Mouse (Mus musculus): ENCODE data around the gene Atp6v1b1.
"Not testable (repeated sequence)": the region's sequence is repeated elsewhere in the genome, so short reads cannot be mapped to it uniquely, and the experiment has no call there.

Atp6v1b1 gene

GRCm38 (mm10) chr6:83775638-83776293 lies 33.0 kb downstream of the Atp6v1b1 start, which contains the start of gene Tex261:
Gene Tex261, minus strand, starts transcription at chr6:83775813.
- peak; percentile 93 for DNase-seq (ENCODE audit: low read depth, low spot score)

GRCm38 (mm10) chr6:83778306-83778705 lies 35.5 kb downstream of the Atp6v1b1 start:
- no peak for DNase-seq (ENCODE audit: low read depth, low spot score)

- DNase-seq (ENCODE audit: low read depth, low spot score) = peak; percentile 71
These were observed 36.2 kb downstream of the Atp6v1b1 start for GRCm38 (mm10) chr6:83779026-83779425.

- DNase-seq (ENCODE audit: low read depth, low spot score) = no peak
These were observed 43.6 kb downstream of the Atp6v1b1 start for GRCm38 (mm10) chr6:83786426-83786825.

- DNase-seq (ENCODE audit: low read depth, low spot score) = no peak
These were observed 45.8 kb downstream of the Atp6v1b1 start for GRCm38 (mm10) chr6:83788554-83788953.

GRCm38 (mm10) chr6:83790533-83790932 lies 47.7 kb downstream of the Atp6v1b1 start:
- not testable (repeated sequence) for DNase-seq (ENCODE audit: low read depth, low spot score)

GRCm38 (mm10) chr6:83791251-83791890 lies 48.6 kb downstream of the Atp6v1b1 start:
- DNase-seq (ENCODE audit: low read depth, low spot score) = no peak

GRCm38 (mm10) chr6:83794760-83795296 lies 52.0 kb downstream of the Atp6v1b1 start, which contains the start of gene Nagk:
Gene Nagk, plus strand, starts transcription at chr6:83794982.
- DNase-seq (ENCODE audit: low read depth, low spot score) = peak; percentile 98

GRCm38 (mm10) chr6:83795492-83795900 lies 52.7 kb downstream of the Atp6v1b1 start:
- no peak for DNase-seq (ENCODE audit: low read depth, low spot score)

GRCm38 (mm10) chr6:83796686-83797085 lies 53.9 kb downstream of the Atp6v1b1 start:
- no peak for DNase-seq (ENCODE audit: low read depth, low spot score)

- DNase-seq (ENCODE audit: low read depth, low spot score) = no peak
These were observed 59.2 kb downstream of the Atp6v1b1 start for GRCm38 (mm10) chr6:83802033-83802432.

- DNase-seq (ENCODE audit: low read depth, low spot score) = no peak
These were observed 60.1 kb downstream of the Atp6v1b1 start for GRCm38 (mm10) chr6:83802846-83803245.
